In genomic region chr11:5060756-5061412, GRCm38 (mm10) we compare ENCODE assay signal across 8 mouse cellular contexts. TPM values are rescaled to one million over a fixed set of nuclear protein-coding genes. Genes with fewer than 3 reads are reported as not detected.
DNase-seq lines count a peak whose midpoint lies in the region; ATAC-seq and TF ChIP-seq lines count a peak whose summit lies in the region.

No protein-coding gene starts in this region.

- peaks cover 13% of the 10 kb centered on the region; the same call in 1 of the 2 replicates for H3K4me1 ChIP-seq in lung, embryonic 14.5 days (ENCODE audit: insufficient read depth)
- H3K4me1 ChIP-seq in intestine, embryonic 15.5 days (replicated peaks): peaks cover 57% of the 10 kb centered on the region
- peaks cover 77% of the 10 kb centered on the region for H3K4me1 ChIP-seq in neural tube, embryonic 13.5 days (replicated peaks)

- no peak overlapping the region for H3K27ac ChIP-seq in lung, embryonic 14.5 days (ENCODE audit: low read depth)
- no peak overlapping the region for H3K27ac ChIP-seq in intestine, embryonic 15.5 days
- no peak overlapping the region for H3K27ac ChIP-seq in neural tube, embryonic 13.5 days (replicated peaks)

- H3K9me3 ChIP-seq in lung, embryonic 14.5 days (ENCODE audit: low read depth, low read length): no peaks in the 10 kb centered on the region
- H3K9me3 ChIP-seq in intestine, embryonic 15.5 days: no peaks in the 10 kb centered on the region
- H3K9me3 ChIP-seq in neural tube, embryonic 13.5 days: no peaks in the 10 kb centered on the region

- ATAC-seq in lung, embryonic 14.5 days (ENCODE audit: insufficient read depth): no peak
- ATAC-seq in intestine, embryonic 15.5 days: no peak
- ATAC-seq in neural tube, embryonic 13.5 days (ENCODE audit: low read depth): no peak

- H3K36me3 ChIP-seq in lung, embryonic 14.5 days (ENCODE audit: insufficient read depth): 0 out of 2 replicates have a peak, but pooled peaks cover 8% of the 10 kb centered on the region
- no peaks in the 10 kb centered on the region for H3K36me3 ChIP-seq in intestine, embryonic 15.5 days
- H3K36me3 ChIP-seq in neural tube, embryonic 13.5 days: peaks cover 6% of the 10 kb centered on the region; the same call in 1 of the 2 replicates

- H3K4me2 ChIP-seq in lung, embryonic 14.5 days: peak overlapping the region; percentile 75
- peak overlapping the region; percentile 88 for H3K4me2 ChIP-seq in intestine, embryonic 15.5 days (replicated peaks)
- H3K4me2 ChIP-seq in neural tube, embryonic 13.5 days: peak overlapping the region; percentile 63

- peak; percentile 35 to 58 for DNase-seq in adrenal gland, adult (ENCODE audit: inconsistent age in 2 of 2, low spot score in 1 of 2)
- DNase-seq in adrenal gland, postnatal 25 days: no peak
- DNase-seq in lung, embryonic 14.5 days: no peak
- no peak for DNase-seq in lung, adult 18-20 months
- no peak for DNase-seq in layer of hippocampus, adult 9-11 months
- DNase-seq in spleen, postnatal 10 days (ENCODE audit: low spot score in 2 of 2): no peak

- no peak for TF ChIP-seq CTCF in lung, embryonic 14.5 days (IDR thresholded peaks at IDR 0.05; ENCODE audit: low read depth)

- H3K27me3 ChIP-seq in lung, embryonic 14.5 days (ENCODE audit: insufficient read depth, low read length): peaks cover 83% of the 10 kb centered on the region
- peaks cover 62% of the 10 kb centered on the region for H3K27me3 ChIP-seq in intestine, embryonic 15.5 days (replicated peaks)
- peaks cover 88% of the 10 kb centered on the region for H3K27me3 ChIP-seq in neural tube, embryonic 13.5 days

- WGBS in lung, embryonic 14.5 days: 57% methylated on average over 28 of the region's 28 CpGs
- 69% methylated on average over 28 of the region's 28 CpGs for WGBS in intestine, embryonic 15.5 days
- 50% methylated on average over 28 of the region's 28 CpGs for WGBS in neural tube, embryonic 13.5 days

- peak overlapping the region; percentile 35; the same call in 1 of the 2 replicates for H3K9ac ChIP-seq in lung, embryonic 14.5 days
- H3K9ac ChIP-seq in intestine, embryonic 15.5 days: no peak overlapping the region; the same call in 1 of the 2 replicates
- peak overlapping the region; percentile 65 for H3K9ac ChIP-seq in neural tube, embryonic 13.5 days

- H3K4me3 ChIP-seq in lung, embryonic 14.5 days (ENCODE audit: low read depth, low read length): peak overlapping the region; percentile 35
- H3K4me3 ChIP-seq in intestine, embryonic 15.5 days (replicated peaks): peak overlapping the region; percentile 38
- H3K4me3 ChIP-seq in neural tube, embryonic 13.5 days: peak overlapping the region; percentile 32

RNA-seq across cellular contexts. Expression of gene Rasl10a, which starts 3.0 kb away (rescaled TPM):
- total RNA-seq in adrenal gland, postnatal 25 days (2021): 0.39 TPM in 1 of 2 replicates, not detected in the other
- 0.75 and 0.78 TPM in 2 replicates for polyA plus RNA-seq in lung, embryonic 14.5 days (2014; fragmentation: Nextera tagmentation; extraction: Ambion mirVana)
- polyA plus RNA-seq in intestine, embryonic 15.5 days (2015; fragmentation: Nextera tagmentation; extraction: Ambion mirVana): 0.68 and 0.90 TPM in 2 replicates
- polyA plus RNA-seq in neural tube, embryonic 13.5 days (2015; fragmentation: Nextera tagmentation; extraction: Ambion mirVana): 0.64 and 0.99 TPM in 2 replicates

RNA-seq across cellular contexts. Expression of gene Gas2l1, which starts 4.2 kb away (rescaled TPM):
- 42.4 and 46.1 TPM in 2 replicates for total RNA-seq in adrenal gland, postnatal 25 days (2021)
- polyA plus RNA-seq in lung, embryonic 14.5 days (2014; fragmentation: Nextera tagmentation; extraction: Ambion mirVana): 33.2 and 36.3 TPM in 2 replicates
- polyA plus RNA-seq in intestine, embryonic 15.5 days (2015; fragmentation: Nextera tagmentation; extraction: Ambion mirVana): 28.2 and 28.5 TPM in 2 replicates
- polyA plus RNA-seq in neural tube, embryonic 13.5 days (2015; fragmentation: Nextera tagmentation; extraction: Ambion mirVana): 25.2 and 26.3 TPM in 2 replicates

RNA-seq across cellular contexts. Expression of gene Rhbdd3, which starts 37.8 kb away (rescaled TPM):
- total RNA-seq in adrenal gland, postnatal 25 days (2021): 18.8 and 27.9 TPM in 2 replicates
- polyA plus RNA-seq in lung, embryonic 14.5 days (2014; fragmentation: Nextera tagmentation; extraction: Ambion mirVana): 27.9 and 29.9 TPM in 2 replicates
- polyA plus RNA-seq in intestine, embryonic 15.5 days (2015; fragmentation: Nextera tagmentation; extraction: Ambion mirVana): 27.5 and 30.0 TPM in 2 replicates
- polyA plus RNA-seq in neural tube, embryonic 13.5 days (2015; fragmentation: Nextera tagmentation; extraction: Ambion mirVana): 26.2 and 32.7 TPM in 2 replicates

RNA-seq across cellular contexts. Expression of gene Ewsr1, which starts 38.2 kb away (rescaled TPM):
- 361 and 374 TPM in 2 replicates for total RNA-seq in adrenal gland, postnatal 25 days (2021)
- 398 and 449 TPM in 2 replicates for polyA plus RNA-seq in lung, embryonic 14.5 days (2014; fragmentation: Nextera tagmentation; extraction: Ambion mirVana)
- 571 and 594 TPM in 2 replicates for polyA plus RNA-seq in intestine, embryonic 15.5 days (2015; fragmentation: Nextera tagmentation; extraction: Ambion mirVana)
- 624 and 700 TPM in 2 replicates for polyA plus RNA-seq in neural tube, embryonic 13.5 days (2015; fragmentation: Nextera tagmentation; extraction: Ambion mirVana)

Comparison
In these comparisons a context has a peak if more than half of its experiments do, and no peak if none do; other contexts are left out.
1. DNase-seq: peak in adrenal gland, adult (2 of 2); none in adrenal gland, postnatal 25 days (single experiment), lung, embryonic 14.5 days (single experiment), lung, adult 18-20 months (0 of 2), layer of hippocampus, adult 9-11 months (single experiment) and spleen, postnatal 10 days (0 of 2).
2. Peak in every context shown above with its lines, with median percentiles within 50 percentile points of each other: H3K4me2 ChIP-seq and H3K4me3 ChIP-seq.